Mouse (Mus musculus) heart, embryonic 15.5 days (tissue): ENCODE results near the gene Gdpd3. TPM values are rescaled to one million over a fixed set of nuclear protein-coding genes. Genes with fewer than 3 reads are reported as not detected.
A peak's percentile ranks its signal among the peaks of the same experiment; 100 is the strongest.

Experiments used
- ATAC-seq: fragments of 200-750 bp; cut with Nextera tagmentation; replicated peaks from 2 replicates; pipeline ENCODE4 v1.8.0; 2017; ENCODE audit warnings: low read depth, moderate TSS enrichment; ENCODE audit not compliant: insufficient number of reproducible peaks, insufficient read depth, low FRiP score
- H3K27ac ChIP-seq: fragments of 300-500 bp; sonication (generic); 2 replicates; pipeline ENCODE4 v1.5.1; 2015; ENCODE audit warnings: mild to moderate bottlenecking, inconsistent platforms
- H3K27me3 ChIP-seq: fragments of 300-500 bp; sonication (generic); 2 replicates; pipeline ENCODE4 v1.6.1; 2015; ENCODE audit warnings: inconsistent platforms
- H3K36me3 ChIP-seq: fragments of 300-500 bp; sonication (generic); 2 replicates; pipeline ENCODE4 v1.6.1; 2015; ENCODE audit warnings: mild to moderate bottlenecking, inconsistent platforms
- H3K4me1 ChIP-seq: fragments of 300-500 bp; sonication (generic); replicated peaks from 2 replicates; pipeline ENCODE4 v1.6.1; 2015; ENCODE audit warnings: inconsistent platforms
- H3K4me2 ChIP-seq: fragments of 300-500 bp; sonication (generic); 2 replicates; pipeline ENCODE4 v1.6.1; 2015; ENCODE audit warnings: inconsistent platforms, mild to moderate bottlenecking, moderate library complexity
- H3K4me3 ChIP-seq: fragments of 300-500 bp; sonication (generic); 2 replicates; pipeline ENCODE4 v1.5.1; 2015; ENCODE audit warnings: mild to moderate bottlenecking, inconsistent platforms
- H3K9ac ChIP-seq: fragments of 300-500 bp; sonication (generic); 2 replicates; pipeline ENCODE4 v1.6.1; 2015; ENCODE audit warnings: mild to moderate bottlenecking, inconsistent platforms
- H3K9me3 ChIP-seq: fragments of 300-500 bp; sonication (generic); replicated peaks from 2 replicates; pipeline ENCODE4 v1.6.1; 2016; ENCODE audit warnings: inconsistent platforms
- WGBS: fragments of 180-500 bp; shearing (Covaris S2); methylation state at CpG from one replicate; pipeline ENCODE4 v1.1.7; 2015; ENCODE audit warnings: mixed read lengths; 5-methylcytosine and 5-hydroxymethylcytosine counted together
- polyA plus RNA-seq: library from polyadenylated mRNA; unstranded; fragments of >200 nt; fragmentation: Nextera tagmentation; extraction: Ambion mirVana; gene quantifications from 2 replicates; pipeline ENCODE4 v1.2.1, GENCODE M21; 2015

Gene Gdpd3
- polyA plus RNA-seq, 1 experiment from 2014 or later = 1.2 TPM

DNA sequence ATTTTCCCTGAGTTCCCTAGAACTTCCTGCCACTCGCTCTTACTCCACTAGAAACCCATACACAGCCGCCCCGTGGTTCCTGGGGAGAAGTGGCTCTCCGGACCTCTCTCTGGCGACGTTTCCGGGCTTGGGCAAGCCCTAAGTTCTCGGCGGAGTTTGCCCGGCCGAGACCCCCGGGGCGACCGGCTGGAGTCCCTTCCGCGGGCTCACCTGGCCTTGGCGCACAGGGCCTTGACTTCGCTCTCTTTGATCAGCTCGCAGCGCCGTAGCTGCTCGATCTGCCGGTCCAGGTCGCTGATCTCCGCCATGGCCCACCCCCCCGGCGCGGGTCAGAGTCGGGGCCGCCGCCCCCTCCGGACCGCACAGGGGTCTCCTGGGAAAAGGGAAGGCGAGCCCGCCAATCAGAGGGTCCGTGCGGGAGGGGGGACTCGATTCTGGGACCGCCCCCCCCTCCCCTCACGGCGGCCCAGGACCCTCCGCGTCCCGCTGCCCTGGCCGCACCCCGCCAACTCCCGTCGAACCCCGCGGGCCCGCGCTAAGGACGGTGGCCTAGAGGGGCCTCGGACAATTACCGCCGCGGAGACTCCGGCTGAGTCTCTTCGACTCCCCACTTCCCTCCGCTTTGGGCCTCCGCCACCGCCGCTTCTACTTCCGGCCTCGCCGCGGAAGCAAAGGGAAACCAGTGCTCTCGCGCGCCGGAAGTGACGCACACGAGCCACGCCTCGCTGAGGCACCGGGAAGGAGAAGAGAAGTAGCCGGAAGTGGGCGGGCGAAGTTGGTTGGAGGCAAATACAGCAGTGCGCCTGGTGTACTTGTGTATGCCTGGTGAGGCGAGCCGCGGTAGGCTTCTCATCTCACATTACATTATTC is 26.0 kb downstream of the Gdpd3 start, which contains the start of gene Ppp4c:
Gene Ppp4c, minus strand, starts transcription at position 646 of the 870 bp plus-strand sequence.
- H3K36me3 ChIP-seq = peaks cover 56% of the 10 kb centered on the region

DNA sequence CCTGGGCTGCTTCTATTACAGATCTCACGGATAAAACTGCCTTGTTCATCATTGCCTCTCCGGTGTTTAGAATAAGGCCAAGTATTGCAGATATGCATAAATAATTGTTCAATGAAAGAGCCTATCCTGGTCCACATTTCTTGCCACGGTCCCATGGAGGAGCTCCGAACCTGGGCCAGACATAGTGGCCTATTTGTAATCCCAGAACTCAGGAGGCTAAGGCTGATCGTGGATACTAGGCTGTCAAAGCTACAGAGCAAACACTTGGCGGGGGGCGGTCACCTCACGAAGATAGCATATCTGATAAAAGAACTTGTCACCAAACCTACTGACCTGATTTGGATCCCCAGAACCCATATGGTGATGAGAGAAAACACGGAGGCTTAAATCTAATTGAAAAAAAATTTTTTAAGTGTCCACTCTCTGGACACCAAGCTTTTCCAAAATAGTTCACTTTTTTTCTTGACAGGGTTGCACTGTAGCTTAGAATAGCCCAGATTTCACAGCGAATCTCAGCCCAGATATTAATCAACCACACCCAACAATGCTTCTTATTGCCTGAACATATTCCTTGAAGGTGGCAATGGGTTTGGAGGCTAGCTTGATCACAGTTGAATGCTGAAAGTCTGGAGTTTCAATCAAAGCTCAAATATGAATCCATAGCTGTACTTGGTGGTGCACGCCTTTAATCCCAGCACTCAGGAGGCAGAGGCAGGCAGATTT is 26.7 kb downstream of the Gdpd3 start:
- no peak for ATAC-seq
- peaks cover 55% of the 10 kb centered on the region for H3K4me1 ChIP-seq
- H3K9me3 ChIP-seq = no peaks in the 10 kb centered on the region
- H3K27ac ChIP-seq = peak overlapping the region; percentile 97
- peak overlapping the region; percentile 80 for H3K4me2 ChIP-seq
- H3K36me3 ChIP-seq = peaks cover 49% of the 10 kb centered on the region
- H3K4me3 ChIP-seq = peak overlapping the region; percentile 68
- H3K9ac ChIP-seq = peak overlapping the region; percentile 29
- 18% methylated on average over 11 of the region's 11 CpGs for WGBS
- H3K27me3 ChIP-seq = no peaks in the 10 kb centered on the region

More for the DNA sequence above, 26.0 kb downstream of the Gdpd3 start, which contains the start of gene Ppp4c:
- Histone ChIP-seq H3K9ac (peak within 1 kb of the TSS; percentile 88), H3K4me2 (peak within 1 kb of the TSS; percentile 80), H3K4me3 (peak within 1 kb of the TSS; percentile 68), H3K9me3 (no peaks in the 10 kb centered on the region), H3K4me1 (peaks cover 47% of the 10 kb centered on the region), H3K27ac (peak within 1 kb of the TSS; percentile 97), H3K27me3 (no peaks in the 10 kb centered on the region)
- ATAC-seq = peak; percentile 90
- WGBS = under 1% methylated on average over 83 of the region's 83 CpGs

DNA sequence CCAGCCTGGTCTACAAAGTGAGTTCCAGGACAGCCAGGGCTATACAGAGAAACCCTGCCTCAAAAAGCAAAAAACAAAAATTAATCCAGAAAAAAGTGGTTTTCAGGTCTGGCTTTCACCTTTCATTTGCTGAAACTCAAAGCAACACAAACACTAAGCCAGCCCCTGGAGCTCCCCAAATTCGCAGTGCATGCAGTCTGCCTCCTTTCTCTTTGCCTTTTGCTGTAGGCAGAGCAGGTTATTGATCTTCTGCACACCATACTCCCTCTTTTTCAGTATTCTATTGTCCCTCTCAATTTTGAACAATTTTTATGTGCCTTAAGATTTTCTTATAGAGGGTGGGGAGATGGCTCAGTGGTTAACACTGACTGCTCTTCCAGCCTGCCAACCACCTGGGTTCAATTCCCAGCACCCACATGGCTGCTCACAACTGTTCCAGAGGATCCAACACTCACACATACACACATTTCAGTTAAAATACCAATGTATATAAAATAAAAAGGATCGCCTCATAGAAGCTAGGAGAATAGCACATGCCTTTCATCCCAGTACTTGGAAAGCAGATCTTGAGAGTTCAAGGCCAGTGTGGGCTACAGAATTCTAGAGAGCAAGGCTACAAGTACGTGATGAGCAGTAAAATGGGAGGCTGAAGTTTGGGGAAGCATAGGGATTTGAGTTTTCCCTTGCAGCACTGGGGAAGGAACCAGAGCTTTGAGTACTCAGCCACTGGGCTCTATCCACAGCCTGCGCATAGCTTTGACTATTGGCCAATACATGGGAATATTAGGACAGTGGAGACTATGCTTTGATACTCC is 27.5 kb downstream of the Gdpd3 start:
- WGBS = 74% methylated on average over 4 of the region's 4 CpGs
- H3K4me1 ChIP-seq = peaks cover 55% of the 10 kb centered on the region
- H3K27ac ChIP-seq = peak overlapping the region; percentile 97
- no peak overlapping the region for H3K4me2 ChIP-seq
- no peaks in the 10 kb centered on the region for H3K9me3 ChIP-seq
- no peak overlapping the region for H3K9ac ChIP-seq
- H3K27me3 ChIP-seq = no peaks in the 10 kb centered on the region
- no peak overlapping the region for H3K4me3 ChIP-seq
- peaks cover 42% of the 10 kb centered on the region for H3K36me3 ChIP-seq
- ATAC-seq = no peak

DNA sequence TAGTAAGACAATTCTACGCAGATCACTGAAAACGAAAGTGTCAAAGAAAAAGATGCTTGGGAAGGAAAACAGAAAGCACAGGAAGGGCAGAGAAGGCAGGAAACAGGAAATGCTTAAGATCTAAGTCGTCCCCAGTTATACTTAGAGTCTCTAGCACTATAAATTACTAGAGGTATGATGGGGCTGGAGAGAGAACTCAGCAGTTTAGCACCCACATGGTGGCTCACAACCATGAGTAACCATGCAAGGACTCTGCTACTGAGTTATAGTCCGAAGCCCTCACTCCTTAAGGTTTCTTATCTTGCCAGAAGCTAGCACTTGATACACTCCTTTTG is 28.1 kb downstream of the Gdpd3 start:
- Histone ChIP-seq H3K9me3 (no peaks in the 10 kb centered on the region), H3K4me2 (no peak overlapping the region), H3K27ac (0 out of 2 replicates have a peak overlapping the region, but pooled peaks have one; percentile 10), H3K4me1 (peaks cover 55% of the 10 kb centered on the region), H3K9ac (no peak overlapping the region), H3K4me3 (no peak overlapping the region), H3K36me3 (peaks cover 36% of the 10 kb centered on the region), H3K27me3 (no peaks in the 10 kb centered on the region)
- ATAC-seq = no peak
- 55% methylated on average over 4 of the region's 4 CpGs for WGBS

DNA sequence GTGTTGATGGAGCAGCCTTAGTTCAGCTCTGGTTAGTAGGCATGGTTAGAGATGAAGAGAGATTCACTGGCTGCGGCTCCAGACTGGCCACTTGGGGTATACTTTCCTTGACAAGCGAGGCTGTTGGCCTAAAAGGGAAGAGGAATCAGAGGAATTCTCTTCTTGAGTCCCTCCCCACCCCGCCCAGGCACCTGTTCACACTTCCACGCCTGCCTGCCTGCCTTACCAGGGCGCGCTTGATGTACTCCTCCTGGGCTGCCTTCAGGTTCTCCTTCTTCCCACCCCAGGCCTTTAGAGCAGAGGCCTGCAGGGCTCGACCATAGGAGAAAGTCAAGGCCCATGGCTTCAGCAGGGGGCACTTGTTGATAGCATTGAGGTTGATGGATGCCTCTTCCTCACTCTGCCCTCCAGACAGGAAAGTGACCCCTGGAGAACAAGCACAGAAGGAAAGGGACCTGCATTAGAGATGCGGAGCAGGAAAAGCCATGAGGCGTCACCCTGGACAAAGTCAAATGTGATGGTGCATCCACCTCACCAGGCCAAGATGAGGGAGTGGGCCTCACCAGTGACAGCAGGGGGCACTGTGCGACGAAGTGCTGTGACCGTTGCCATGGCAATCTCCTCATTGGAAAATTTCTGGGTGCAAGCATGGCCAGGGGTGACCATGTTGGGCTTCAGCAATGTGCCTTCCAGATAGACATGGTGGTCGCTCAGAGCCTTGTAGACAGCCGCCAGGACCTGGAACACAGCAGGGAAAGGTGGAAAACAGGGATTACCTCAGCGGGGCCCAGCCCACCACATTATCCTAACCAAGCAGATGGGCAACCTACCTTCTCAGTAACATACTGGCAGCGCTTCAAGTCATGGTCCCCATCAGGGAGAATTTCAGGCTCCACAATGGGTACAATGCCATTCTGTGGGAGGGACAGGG is 29.5 kb downstream of the Gdpd3 start:
- H3K27ac ChIP-seq = 0 out of 2 replicates have a peak overlapping the region, but pooled peaks have one; percentile 2
- no peaks in the 10 kb centered on the region for H3K9me3 ChIP-seq
- no peak for ATAC-seq
- no peaks in the 10 kb centered on the region for H3K27me3 ChIP-seq
- peak overlapping the region; percentile 95; the same call in 1 of the 2 replicates for H3K9ac ChIP-seq
- peaks cover 62% of the 10 kb centered on the region for H3K4me1 ChIP-seq
- peak overlapping the region; percentile 83 for H3K4me2 ChIP-seq
- WGBS = 74% methylated on average over 16 of the region's 16 CpGs
- H3K4me3 ChIP-seq = peak overlapping the region; percentile 88
- peaks cover 27% of the 10 kb centered on the region for H3K36me3 ChIP-seq

DNA sequence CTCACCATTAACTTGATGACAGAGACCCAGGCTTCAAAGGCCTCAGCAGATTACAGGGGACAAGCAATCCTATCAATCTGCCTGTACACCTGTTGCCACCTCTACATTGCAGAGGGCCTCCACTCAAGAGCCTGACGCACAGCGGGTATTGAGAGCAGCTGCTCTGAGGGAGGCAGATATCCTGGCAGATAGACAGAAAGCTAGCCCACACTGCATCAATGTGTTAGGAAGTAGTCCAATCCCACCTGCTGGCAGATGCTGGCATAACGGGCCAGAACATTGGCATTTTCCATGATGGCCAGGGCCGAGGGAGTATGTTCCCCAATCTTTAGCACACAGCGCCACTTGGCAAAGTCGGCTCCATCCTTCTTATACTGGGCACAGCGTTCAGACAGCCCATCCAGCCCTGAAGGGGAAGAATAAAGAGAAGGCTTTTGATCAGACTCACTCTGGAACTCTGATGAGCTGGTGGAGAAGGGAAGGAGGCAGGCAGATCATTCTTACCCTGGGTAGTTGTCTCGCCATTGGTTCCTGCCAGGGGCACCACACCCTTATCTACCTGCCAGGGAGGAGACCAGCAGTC is 30.3 kb downstream of the Gdpd3 start:
- no peak for ATAC-seq
- peaks cover 60% of the 10 kb centered on the region for H3K4me1 ChIP-seq
- no peaks in the 10 kb centered on the region for H3K27me3 ChIP-seq
- 58% methylated on average over 8 of the region's 8 CpGs for WGBS
- H3K9ac ChIP-seq = peak overlapping the region; percentile 95
- peak overlapping the region; percentile 83 for H3K4me2 ChIP-seq
- peaks cover 27% of the 10 kb centered on the region for H3K36me3 ChIP-seq
- H3K4me3 ChIP-seq = peak overlapping the region; percentile 88
- no peaks in the 10 kb centered on the region for H3K9me3 ChIP-seq
- H3K27ac ChIP-seq = 0 out of 2 replicates have a peak overlapping the region, but pooled peaks have one; percentile 2

DNA sequence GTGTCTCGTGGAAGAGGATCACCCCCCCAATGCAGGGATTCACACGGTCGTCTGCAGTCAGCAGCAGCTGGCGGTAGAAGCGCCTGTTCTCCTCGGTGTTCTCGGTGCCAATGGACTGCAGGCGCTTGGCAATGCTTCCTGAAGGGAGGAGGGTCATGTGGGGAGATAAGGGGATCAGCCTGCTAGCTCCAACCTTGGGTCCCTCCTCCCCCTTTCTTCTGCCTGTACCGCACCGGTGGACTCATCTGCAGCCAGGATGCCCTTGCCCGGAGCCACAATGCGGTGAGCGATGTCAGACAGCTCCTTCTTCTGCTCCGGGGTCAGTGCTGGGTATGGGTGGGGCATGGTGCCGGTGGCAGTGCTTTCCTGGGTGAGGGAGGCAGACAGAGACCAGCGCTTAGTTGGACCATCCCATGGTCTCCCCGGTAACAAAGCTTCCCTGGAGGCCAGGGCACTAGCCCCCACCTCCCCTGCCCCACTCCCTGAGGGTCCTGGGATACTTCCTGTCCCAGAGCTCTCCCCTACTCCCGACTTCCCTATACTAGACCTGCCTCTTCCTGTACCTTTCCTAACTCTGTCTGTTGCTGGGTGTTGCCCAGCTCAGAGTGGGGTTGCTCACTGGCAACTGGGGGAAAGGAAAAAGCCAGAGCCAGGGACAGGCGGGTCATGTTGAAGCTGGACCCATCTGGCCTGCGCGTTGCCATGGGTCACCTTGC is 31.4 kb downstream of the Gdpd3 start, which contains the start of gene Fam57b:
Gene Fam57b, plus strand, starts transcription at position 258 of the 716 bp plus-strand sequence.
- Histone ChIP-seq H3K9ac (peak within 1 kb of the TSS; percentile 95), H3K4me3 (peak within 1 kb of the TSS; percentile 88), H3K27ac (peak within 1 kb of the TSS; percentile 99), H3K27me3 (no peaks in the 10 kb centered on the region), H3K36me3 (peaks cover 27% of the 10 kb centered on the region), H3K4me1 (peaks cover 60% of the 10 kb centered on the region), H3K9me3 (no peaks in the 10 kb centered on the region), H3K4me2 (peak within 1 kb of the TSS; percentile 83)
- WGBS = 7% methylated on average over 21 of the region's 21 CpGs
- no peak for ATAC-seq

DNA sequence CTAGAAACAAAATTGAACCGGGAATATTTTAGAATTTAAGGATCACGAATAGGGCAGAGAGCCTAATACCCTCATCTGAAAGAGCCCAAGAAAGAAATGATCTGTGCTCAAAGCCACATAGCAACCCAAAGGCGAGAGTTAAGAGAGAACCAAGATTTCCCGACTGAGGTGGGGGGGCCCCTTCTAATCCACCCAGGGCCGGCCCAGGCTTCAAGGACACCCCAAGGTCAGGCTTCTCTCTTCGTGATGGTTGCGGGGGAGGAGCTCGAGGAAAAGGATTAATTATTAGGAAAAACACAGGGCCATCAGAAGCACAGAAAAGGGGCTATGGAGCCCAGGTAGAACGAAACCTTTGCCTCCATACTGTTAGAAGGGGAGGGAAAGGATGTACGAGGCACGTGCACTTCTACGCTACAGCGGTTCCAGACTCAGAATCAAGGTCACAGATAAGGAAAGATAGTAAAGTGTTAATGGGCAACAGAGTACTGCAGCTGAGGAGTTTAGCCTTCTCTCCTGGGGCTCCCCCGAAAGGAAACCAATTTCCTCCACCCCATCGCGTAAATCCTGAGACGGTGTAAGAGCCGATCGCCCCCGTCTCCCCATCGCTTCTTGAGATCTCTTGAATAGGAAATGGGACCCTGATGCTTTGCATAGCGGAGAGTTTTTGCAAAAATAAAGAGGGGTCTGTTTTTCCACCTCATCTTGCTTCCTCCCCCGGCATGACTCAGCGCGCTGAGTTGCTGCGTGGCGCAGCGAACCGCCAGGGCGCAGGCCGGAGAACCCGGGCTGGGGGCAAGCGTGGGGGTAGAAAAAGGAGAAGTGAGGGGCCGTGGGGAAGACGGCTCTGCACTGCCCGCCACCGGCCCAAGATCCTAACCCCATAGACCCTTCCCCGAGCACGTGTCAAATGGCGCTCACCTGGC is 32.3 kb downstream of the Gdpd3 start:
- H3K36me3 ChIP-seq = peaks cover 27% of the 10 kb centered on the region
- WGBS = under 1% methylated on average over 40 of the region's 40 CpGs
- H3K4me3 ChIP-seq = peak overlapping the region; percentile 88

DNA sequence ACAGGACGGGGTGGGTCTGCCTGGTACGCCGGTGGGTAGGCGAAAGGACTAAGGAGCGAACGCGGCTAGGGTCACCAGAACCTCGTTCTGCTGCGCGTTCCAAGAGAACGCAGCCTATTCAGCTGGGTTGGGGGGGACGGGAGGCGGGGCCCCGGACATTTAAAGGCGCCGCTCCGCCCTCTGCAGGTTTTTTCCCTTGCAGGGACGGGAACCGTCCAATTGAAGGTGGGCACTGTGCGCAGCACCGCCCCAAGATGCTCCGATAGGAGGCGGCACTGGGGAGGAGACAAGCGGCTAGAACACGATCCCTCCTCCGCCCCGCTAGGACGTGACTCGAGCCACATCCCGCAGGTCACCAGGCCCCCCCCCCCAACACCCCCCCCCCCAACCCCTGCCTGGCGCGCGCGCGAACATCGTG is 32.9 kb downstream of the Gdpd3 start:
- Histone ChIP-seq H3K4me2 (peak overlapping the region; percentile 83), H3K27me3 (no peaks in the 10 kb centered on the region), H3K4me3 (peak overlapping the region; percentile 88), H3K4me1 (peaks cover 53% of the 10 kb centered on the region), H3K9me3 (no peaks in the 10 kb centered on the region), H3K9ac (peak overlapping the region; percentile 95), H3K36me3 (peaks cover 27% of the 10 kb centered on the region), H3K27ac (peak overlapping the region; percentile 100)
- peak; percentile 95 for ATAC-seq
- under 1% methylated on average over 36 of the region's 36 CpGs for WGBS

More for the DNA sequence above, 32.3 kb downstream of the Gdpd3 start:
- H3K9ac ChIP-seq = peak overlapping the region; percentile 95
- H3K4me1 ChIP-seq = peaks cover 54% of the 10 kb centered on the region
- H3K9me3 ChIP-seq = no peaks in the 10 kb centered on the region
- H3K4me2 ChIP-seq = peak overlapping the region; percentile 83
- H3K27me3 ChIP-seq = no peaks in the 10 kb centered on the region
- ATAC-seq = no peak
- H3K27ac ChIP-seq = peak overlapping the region; percentile 99
